Mouse (Mus musculus): ENCODE data around the gene Slc7a5. TPM values are rescaled to one million over a fixed set of nuclear protein-coding genes. Genes with fewer than 3 reads are reported as not detected.

Slc7a5 gene
- 1 to 10 TPM; 1.0 to 1.3 TPM for total RNA-seq (2021)
- long read RNA-seq, experiment 1, partial matches to known transcripts: 0 of 2 reads
- long read RNA-seq, experiment 1, other reads (novel, unspliced or antisense): 0 of 2 reads
- long read RNA-seq, experiment 2, partial matches to known transcripts: 0 of 4 reads
- long read RNA-seq, experiment 2, other reads (novel, unspliced or antisense): 1 of 4 reads

DNA sequence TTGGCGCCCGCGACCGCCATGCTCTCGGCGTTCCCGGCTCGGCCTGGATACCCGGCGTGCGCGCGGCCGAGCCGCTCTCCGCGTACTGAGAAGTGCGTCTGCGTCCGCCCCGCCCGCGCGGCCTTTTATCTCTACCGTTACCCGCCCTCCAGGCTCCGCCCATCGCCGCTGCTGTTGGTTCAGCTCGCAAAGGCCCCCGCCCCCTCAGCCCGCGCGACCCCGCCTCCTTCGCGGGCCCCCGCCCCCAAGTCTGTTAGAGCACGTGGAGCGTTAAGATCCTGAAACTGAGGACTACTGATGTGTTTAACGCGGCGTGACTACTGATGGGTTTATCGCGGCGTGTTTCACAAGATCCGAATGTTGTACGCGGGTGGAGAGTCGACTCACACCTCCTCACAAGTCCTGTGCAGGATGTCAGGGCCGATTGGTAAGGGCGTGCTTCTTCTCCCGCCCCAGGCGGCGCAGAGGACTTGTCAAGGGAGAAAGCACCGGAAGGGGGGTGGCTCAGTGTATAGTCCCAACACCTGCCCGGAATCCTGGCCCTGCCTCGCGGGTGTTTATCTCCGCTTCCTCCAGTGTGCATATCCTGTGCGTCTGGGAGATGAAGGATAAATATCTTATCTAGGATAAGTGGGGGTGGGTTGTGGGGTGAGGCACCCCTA, at the start of gene Slc7a5:
Gene Slc7a5 (minus strand): TSS at position 108 of the 662 bp plus-strand sequence.
- intact Hi-C loops (cut with DNase I): no loop called here
- peak; percentile 98 for DNase-seq
- Histone ChIP-seq H3K27ac (peak within 1 kb of the TSS; percentile 70), H3K4me3 (peak within 1 kb of the TSS; percentile 89)
- TF ChIP-seq CTCF (IDR thresholded peaks at IDR 0.05): no peak

- H3K27ac ChIP-seq: peak overlapping the region; percentile 90
- H3K4me3 ChIP-seq: no peak overlapping the region; the same call in 1 of the 2 replicates
- no peak for TF ChIP-seq CTCF (IDR thresholded peaks at IDR 0.05)
These were observed 48.5 kb upstream of the Slc7a5 start for GRCm38 (mm10) chr8:121955825-121956500.

DNA sequence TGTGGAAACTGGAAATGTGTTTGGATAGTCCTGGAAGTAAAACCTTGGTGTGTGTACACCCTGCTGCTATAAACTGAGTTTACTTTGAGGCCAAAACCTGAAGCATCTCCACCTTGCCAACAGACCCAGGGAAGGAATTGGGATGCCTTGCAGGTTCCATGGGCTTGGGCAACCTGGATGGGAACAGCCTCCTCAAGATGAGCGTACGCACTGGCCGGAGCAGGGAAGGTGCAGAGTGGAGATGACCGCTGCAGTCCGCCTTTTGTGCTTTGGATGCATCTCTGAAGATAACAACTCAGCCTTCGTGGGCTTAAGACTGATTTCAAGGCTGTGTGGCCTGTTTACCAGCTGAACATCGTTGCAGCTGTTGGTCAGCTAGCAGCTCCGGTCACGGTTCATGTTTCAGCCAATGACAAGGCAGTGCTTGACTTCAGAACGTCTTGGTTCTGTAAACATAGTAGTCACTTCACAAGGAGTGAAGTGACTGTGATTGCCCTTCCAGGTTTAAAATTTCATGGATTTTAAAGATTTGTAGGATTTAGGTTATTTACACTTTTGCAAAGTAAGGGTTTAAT, 47.6 kb upstream of the Slc7a5 start:
- Histone ChIP-seq H3K27ac (peak overlapping the region; percentile 90), H3K4me3 (no peak overlapping the region; the same call in 1 of the 2 replicates)
- peak; percentile 51 for DNase-seq
- no peak for TF ChIP-seq CTCF (IDR thresholded peaks at IDR 0.05)
- intact Hi-C loops (cut with DNase I): no loop called here

More at GRCm38 (mm10) chr8:121955825-121956500, 48.5 kb upstream of the Slc7a5 start:
- intact Hi-C loops (cut with DNase I): no loop called here
- DNase-seq: peak; percentile 68

DNA sequence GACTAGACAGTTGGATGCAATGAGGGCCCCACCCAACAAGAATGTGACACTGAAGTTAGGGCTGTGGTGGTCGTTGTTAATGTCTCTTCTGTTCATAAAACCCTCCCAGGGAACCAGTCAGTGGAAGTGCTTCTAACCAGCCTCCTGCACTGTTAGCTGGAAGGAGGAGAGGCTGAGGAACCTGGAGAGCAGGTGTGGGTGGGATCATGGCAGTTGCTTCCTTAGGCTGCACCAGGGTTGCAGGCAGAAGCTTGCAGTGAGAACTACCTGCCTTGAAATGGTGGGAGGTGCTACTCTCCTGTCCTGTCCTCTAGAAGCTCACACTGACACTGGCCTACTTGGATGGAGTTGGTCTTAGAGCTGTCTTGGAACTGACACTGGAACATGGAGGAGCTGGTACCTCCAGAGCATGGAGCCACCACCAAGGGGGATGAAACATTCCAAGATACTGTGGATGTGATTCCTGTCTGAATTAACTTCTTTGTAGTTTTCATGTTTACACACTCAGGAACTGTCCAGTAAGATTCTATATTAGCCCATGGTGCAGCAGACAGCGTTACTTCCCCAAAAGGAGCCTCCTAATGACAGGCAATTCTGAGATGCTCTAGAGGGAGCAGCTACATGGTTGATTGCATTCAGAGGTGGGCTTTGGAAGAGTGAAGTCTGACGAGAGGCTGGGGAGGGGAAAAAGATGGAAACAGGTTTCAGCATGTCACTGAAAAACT, 46.5 kb upstream of the Slc7a5 start:
- no peak for DNase-seq
- no peak for TF ChIP-seq CTCF (IDR thresholded peaks at IDR 0.05)
- Histone ChIP-seq H3K4me3 (no peak overlapping the region), H3K27ac (peak overlapping the region; percentile 90)
- intact Hi-C loops (cut with DNase I): no loop called here

DNA sequence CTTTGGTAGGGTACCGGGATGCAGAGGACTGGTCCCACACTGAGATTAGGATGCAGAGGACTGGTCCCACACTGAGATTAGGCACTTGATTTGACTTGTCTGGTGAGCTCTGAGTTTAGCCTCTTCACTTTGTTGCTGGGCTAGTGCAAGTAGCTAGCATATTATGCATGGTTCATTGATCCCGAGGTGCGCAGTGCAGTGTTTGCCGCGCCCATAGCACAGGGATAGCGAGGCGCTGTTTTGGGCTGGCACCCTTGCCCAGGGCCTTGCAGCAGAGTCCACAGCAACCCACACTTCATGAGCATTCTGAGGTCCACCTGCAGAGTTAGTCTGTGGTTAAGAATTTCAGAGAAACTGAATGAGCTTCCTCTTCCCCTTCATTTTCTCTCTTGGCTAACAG, 45.3 kb upstream of the Slc7a5 start:
- intact Hi-C loops (cut with DNase I): no loop called here
- H3K27ac ChIP-seq: peak overlapping the region; percentile 98; the same call in 1 of the 2 replicates
- peak; percentile 13 for DNase-seq
- no peak for TF ChIP-seq CTCF (IDR thresholded peaks at IDR 0.05)
- H3K4me3 ChIP-seq: no peak overlapping the region

DNA sequence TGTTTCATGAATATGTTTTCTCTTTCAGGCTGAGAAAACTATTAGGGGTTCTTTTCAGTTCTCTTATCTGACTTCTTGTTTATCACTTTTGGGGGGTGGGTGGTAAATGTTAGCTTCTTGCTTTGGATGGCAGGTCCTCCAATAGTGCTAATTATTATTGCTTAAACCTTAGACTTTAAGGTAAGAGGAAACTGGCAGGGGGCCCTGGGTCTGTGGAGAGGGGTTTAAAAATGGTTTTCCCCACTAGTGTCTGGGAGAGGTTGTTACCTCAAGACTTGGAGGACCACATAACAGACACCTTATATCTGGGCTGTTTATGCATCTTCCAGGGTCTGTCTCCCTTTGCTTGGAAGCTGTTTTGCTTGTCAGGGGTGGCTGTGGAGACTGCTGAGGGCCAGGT, 44.6 kb upstream of the Slc7a5 start:
- DNase-seq: peak; percentile 13
- Histone ChIP-seq H3K4me3 (peak overlapping the region; percentile 96), H3K27ac (peak overlapping the region; percentile 98)
- intact Hi-C loops (cut with DNase I): no loop called here
- TF ChIP-seq CTCF (IDR thresholded peaks at IDR 0.05): no peak

- DNase-seq: peak; percentile 17
- H3K27ac ChIP-seq: peak overlapping the region; percentile 98
- intact Hi-C loops (cut with DNase I): no loop called here
- peak overlapping the region; percentile 96 for H3K4me3 ChIP-seq
- no peak for TF ChIP-seq CTCF (IDR thresholded peaks at IDR 0.05)
These were observed 44.1 kb upstream of the Slc7a5 start for GRCm38 (mm10) chr8:121951656-121952009.

DNA sequence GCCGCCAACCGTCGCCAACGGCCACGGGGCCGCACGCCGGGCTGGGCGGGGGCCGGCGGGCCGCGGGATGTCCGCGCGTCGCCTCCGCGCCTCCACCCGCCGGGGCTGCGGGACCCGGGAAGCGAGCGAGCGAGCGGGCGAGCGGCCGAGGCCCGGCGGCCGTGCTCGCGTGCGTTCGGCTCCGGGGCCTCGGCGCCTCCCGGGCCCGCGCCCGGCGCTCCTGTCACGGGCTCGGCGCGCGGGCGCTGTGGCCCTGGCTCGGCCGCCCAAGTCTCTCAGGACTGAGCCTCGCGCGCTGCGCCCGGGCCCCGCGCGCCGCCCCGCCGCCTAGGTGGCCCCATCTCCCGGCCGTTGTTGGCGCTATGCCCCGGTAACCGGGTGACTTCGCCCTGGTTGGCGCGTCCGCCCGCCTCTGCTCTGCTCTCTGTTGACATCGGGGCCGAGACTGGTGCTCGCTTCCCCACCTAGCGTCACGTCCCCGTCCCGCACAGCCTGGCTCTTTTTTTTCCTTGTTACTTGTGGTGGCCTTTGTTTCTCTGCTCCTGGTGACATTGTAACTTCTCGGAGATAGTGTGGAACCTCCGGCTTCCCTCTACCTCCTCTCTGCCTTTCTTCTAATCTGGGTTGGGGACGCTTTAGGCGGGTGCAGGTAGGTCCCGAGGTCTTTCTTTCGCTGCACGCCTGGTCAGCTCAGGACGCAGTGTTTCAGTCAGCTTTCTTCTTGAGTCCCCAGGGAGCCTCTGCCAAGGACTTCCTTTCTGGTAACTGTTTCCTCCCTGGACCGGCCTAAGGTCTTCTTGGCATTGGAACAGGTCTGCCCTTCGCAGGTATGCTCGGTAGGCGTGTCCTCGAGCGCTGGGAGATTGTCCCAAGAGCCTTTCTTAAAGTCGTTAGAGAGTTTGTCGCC, 43.5 kb upstream of the Slc7a5 start:
- peak; percentile 90 for DNase-seq
- intact Hi-C loops (cut with DNase I): no loop called here
- Histone ChIP-seq H3K4me3 (peak overlapping the region; percentile 96), H3K27ac (peak overlapping the region; percentile 98)
- peak; percentile 37; the same call in 1 of the 2 replicates for TF ChIP-seq CTCF (IDR thresholded peaks at IDR 0.05)

DNA sequence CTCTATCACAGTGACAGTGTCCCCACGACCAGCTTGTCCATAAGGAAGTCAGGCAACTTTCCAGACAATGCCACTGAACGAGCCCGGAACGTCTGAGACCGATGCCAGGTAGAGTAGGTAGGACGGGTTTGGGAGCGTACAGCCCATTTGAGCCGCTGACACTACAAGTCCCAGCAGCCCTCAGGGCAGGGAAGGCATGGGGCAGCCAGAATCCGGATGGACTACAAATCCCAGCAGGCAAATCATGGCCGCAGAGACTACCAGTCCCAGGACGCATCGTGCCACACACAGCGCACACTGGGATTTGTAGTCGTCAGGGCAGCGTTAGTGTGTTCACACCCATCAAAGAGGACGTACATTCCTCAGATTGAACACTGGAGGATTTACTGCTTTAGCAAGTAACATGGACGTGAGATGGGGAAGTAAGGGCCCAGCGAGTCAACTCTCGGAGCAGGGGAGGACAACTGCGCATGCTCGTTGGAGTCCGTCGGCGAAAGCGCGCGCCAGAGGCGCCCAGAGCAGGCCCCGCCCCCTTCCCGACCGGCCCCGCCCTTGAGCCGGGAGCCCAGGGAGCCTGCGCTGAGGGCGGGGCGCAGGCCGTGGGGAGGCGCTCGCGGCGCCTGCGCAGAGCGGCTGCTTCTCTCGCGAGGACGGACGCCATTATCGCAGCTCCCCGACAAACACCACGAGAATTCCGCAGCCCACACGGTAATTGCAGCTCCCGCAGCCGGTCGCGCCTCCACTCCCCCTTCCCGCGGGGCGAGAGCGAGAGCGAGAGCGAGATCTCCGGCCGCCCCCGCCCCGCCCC, 42.7 kb upstream of the Slc7a5 start:
- peak; percentile 99 for DNase-seq
- intact Hi-C loops (cut with DNase I): no loop called here
- Histone ChIP-seq H3K4me3 (peak overlapping the region; percentile 96), H3K27ac (peak overlapping the region; percentile 98)
- no peak for TF ChIP-seq CTCF (IDR thresholded peaks at IDR 0.05)

DNA sequence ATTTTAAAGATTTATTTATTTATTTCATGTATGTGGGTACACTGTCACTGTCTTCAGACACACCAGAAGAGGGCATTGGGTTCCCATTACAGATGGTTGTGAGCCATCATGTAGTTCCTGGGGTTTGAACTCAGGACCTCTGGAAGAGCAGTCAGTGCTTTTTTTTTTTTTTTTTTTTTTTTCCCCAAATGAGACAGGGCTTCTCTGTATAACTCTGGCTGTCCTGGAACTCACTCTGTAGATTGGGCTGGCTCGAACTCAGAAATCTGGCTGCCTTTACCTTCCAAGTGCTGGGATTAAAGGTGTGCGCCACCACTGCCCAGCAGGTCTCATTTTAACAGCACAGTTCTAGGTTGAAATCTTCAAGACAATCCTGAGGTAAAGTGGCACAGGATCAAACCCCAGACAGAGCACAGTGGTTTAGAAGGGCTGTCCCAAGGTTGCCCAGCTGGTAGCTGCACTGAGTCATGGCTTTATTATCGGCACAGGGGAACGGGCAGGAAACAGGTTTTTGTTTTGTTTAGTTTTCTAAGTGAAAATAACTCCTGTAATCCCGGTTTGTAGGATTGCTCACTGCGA, 41.8 kb upstream of the Slc7a5 start, which contains the start of gene Banp:
Gene Banp (plus strand): TSS at position 529 of the 579 bp plus-strand sequence.
- Histone ChIP-seq H3K27ac (peak within 1 kb of the TSS; percentile 98), H3K4me3 (peak within 1 kb of the TSS; percentile 96)
- DNase-seq: no peak
- TF ChIP-seq CTCF (IDR thresholded peaks at IDR 0.05): no peak
- intact Hi-C loops (cut with DNase I): no loop called here

Data from gastrocnemius, adult 2 months (tissue).